Mouse (Mus musculus): ENCODE measurements around the gene Gsx1. TPM values are rescaled to one million over a fixed set of nuclear protein-coding genes. Genes with fewer than 3 reads are reported as not detected.

Gene Gsx1
- not detected for polyA plus RNA-seq (2014; fragmentation: Illumina TruSeq; extraction: RNeasy Lipid Tissue Mini Kit (QIAGEN cat#74804); ENCODE audit: low read depth, low replicate concordance)

DNA sequence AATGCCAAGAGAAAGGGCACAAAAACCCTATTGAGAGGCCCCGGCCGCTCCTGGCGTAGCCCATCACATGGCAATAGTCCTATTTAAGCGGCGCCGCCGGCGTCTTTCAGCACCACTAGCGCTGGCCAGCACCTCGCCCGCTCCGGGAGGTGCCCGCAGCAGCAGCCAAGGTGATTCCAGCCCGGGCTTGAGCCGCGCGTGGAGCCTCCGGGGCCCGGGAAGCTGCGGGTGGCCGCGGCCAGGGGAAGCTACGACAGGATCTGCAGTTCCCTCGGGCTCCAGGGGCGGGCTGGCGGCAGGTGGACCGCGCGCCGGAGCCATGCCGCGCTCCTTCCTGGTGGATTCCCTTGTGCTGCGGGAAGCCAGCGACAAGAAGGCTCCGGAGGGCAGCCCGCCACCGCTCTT lies at the start of gene Gsx1:
Gene Gsx1, plus strand, starts transcription at position 126 of the 405 bp plus-strand sequence.

Other genes with a start within 250 kb of the Gsx1 start
- gene Gtf3a, start 240.0 kb upstream of the Gsx1 start, polyA plus RNA-seq (2014; fragmentation: Illumina TruSeq; extraction: RNeasy Lipid Tissue Mini Kit (QIAGEN cat#74804); ENCODE audit: low read depth, low replicate concordance), result 6.6 TPM
- 32.2 TPM for gene Mtif3, start 224.9 kb upstream of the Gsx1 start, polyA plus RNA-seq (2014; fragmentation: Illumina TruSeq; extraction: RNeasy Lipid Tissue Mini Kit (QIAGEN cat#74804); ENCODE audit: low read depth, low replicate concordance)
- 8.4 TPM for gene Lnx2, start 112.1 kb upstream of the Gsx1 start, polyA plus RNA-seq (2014; fragmentation: Illumina TruSeq; extraction: RNeasy Lipid Tissue Mini Kit (QIAGEN cat#74804); ENCODE audit: low read depth, low replicate concordance)
- 65.7 TPM for gene Polr1d, start 111.6 kb upstream of the Gsx1 start, polyA plus RNA-seq (2014; fragmentation: Illumina TruSeq; extraction: RNeasy Lipid Tissue Mini Kit (QIAGEN cat#74804); ENCODE audit: low read depth, low replicate concordance)
- not detected for gene Pdx1, start 81.3 kb downstream of the Gsx1 start, polyA plus RNA-seq (2014; fragmentation: Illumina TruSeq; extraction: RNeasy Lipid Tissue Mini Kit (QIAGEN cat#74804); ENCODE audit: low read depth, low replicate concordance)
- not detected for gene Cdx2, start 118.6 kb downstream of the Gsx1 start, polyA plus RNA-seq (2014; fragmentation: Illumina TruSeq; extraction: RNeasy Lipid Tissue Mini Kit (QIAGEN cat#74804); ENCODE audit: low read depth, low replicate concordance)
- gene Urad, start 133.7 kb downstream of the Gsx1 start, polyA plus RNA-seq (2014; fragmentation: Illumina TruSeq; extraction: RNeasy Lipid Tissue Mini Kit (QIAGEN cat#74804); ENCODE audit: low read depth, low replicate concordance), result 17.4 TPM
- 0.16 TPM for gene Flt3, start 211.8 kb downstream of the Gsx1 start, polyA plus RNA-seq (2014; fragmentation: Illumina TruSeq; extraction: RNeasy Lipid Tissue Mini Kit (QIAGEN cat#74804); ENCODE audit: low read depth, low replicate concordance)
- 26.6 TPM for gene Pan3, start 241.5 kb downstream of the Gsx1 start, polyA plus RNA-seq (2014; fragmentation: Illumina TruSeq; extraction: RNeasy Lipid Tissue Mini Kit (QIAGEN cat#74804); ENCODE audit: low read depth, low replicate concordance)